Mouse (Mus musculus) thymus, postnatal 36 days (tissue): ENCODE results near the gene Ralgapa1.

Source experiments
- DNase-seq, 2 experiments: peaks; one replicate each; pipeline ENCODE4 v3.0.0; 2022; ENCODE audit warnings: mixed read lengths in 2 of 2

The Ralgapa1 gene

GRCm38 (mm10) chr12:55820661-55821314 lies at the start of gene Ralgapa1:
TSS of gene Ralgapa1 (minus strand) at chr12:55821167.
- DNase-seq, result peak; percentile 85 to 88

GRCm38 (mm10) chr12:55869622-55870322 lies 48.8 kb upstream of the Ralgapa1 start:
- DNase-seq, result no peak

GRCm38 (mm10) chr12:55867738-55868137 lies 46.8 kb upstream of the Ralgapa1 start:
- no peak for DNase-seq

GRCm38 (mm10) chr12:55860631-55861030 lies 39.7 kb upstream of the Ralgapa1 start:
- DNase-seq, result no peak

- no peak for DNase-seq
Observed at GRCm38 (mm10) chr12:55859409-55860349, 38.7 kb upstream of the Ralgapa1 start.

- no peak for DNase-seq
Observed at GRCm38 (mm10) chr12:55850650-55851049, 29.7 kb upstream of the Ralgapa1 start.

GRCm38 (mm10) chr12:55847851-55848250 lies 26.9 kb upstream of the Ralgapa1 start:
- no peak for DNase-seq

- peak; percentile 39 for DNase-seq
Observed at GRCm38 (mm10) chr12:55846741-55847140, 25.8 kb upstream of the Ralgapa1 start.

- DNase-seq, result no peak
Observed at GRCm38 (mm10) chr12:55837495-55837894, 16.5 kb upstream of the Ralgapa1 start.

- peak; percentile 94 to 97 for DNase-seq
Observed at GRCm38 (mm10) chr12:55836199-55836951, 15.4 kb upstream of the Ralgapa1 start, which contains the start of gene Brms1l. TSS of gene Brms1l (plus strand) at chr12:55836324.

- no peak for DNase-seq
Observed at GRCm38 (mm10) chr12:55835857-55836198, 14.9 kb upstream of the Ralgapa1 start.

GRCm38 (mm10) chr12:55834891-55835290 lies 13.9 kb upstream of the Ralgapa1 start:
- no peak for DNase-seq

- DNase-seq, result no peak
Observed at GRCm38 (mm10) chr12:55833906-55834625, 13.1 kb upstream of the Ralgapa1 start.

- no peak for DNase-seq
Observed at GRCm38 (mm10) chr12:55832961-55833360, 12.0 kb upstream of the Ralgapa1 start.

GRCm38 (mm10) chr12:55831101-55831500 lies 10.1 kb upstream of the Ralgapa1 start:
- DNase-seq, result peak; percentile 52 to 64

GRCm38 (mm10) chr12:55825537-55825936 lies 4.6 kb upstream of the Ralgapa1 start:
- no peak for DNase-seq

- no peak for DNase-seq
Observed at GRCm38 (mm10) chr12:55824027-55824426, 3.1 kb upstream of the Ralgapa1 start.

GRCm38 (mm10) chr12:55820119-55820660 lies 777 bp downstream of the Ralgapa1 start:
- DNase-seq, result peak; percentile 32 to 40

GRCm38 (mm10) chr12:55816488-55816887 lies 4.5 kb downstream of the Ralgapa1 start:
- DNase-seq, result no peak

- no peak for DNase-seq
Observed at GRCm38 (mm10) chr12:55805035-55805434, 15.9 kb downstream of the Ralgapa1 start.

GRCm38 (mm10) chr12:55801131-55801530 lies 19.8 kb downstream of the Ralgapa1 start:
- DNase-seq, result no peak
